Mouse (Mus musculus): Measurements from ENCODE around the gene Gm6592.

- TF ChIP-seq CTCF (IDR thresholded peaks at IDR 0.05; ENCODE audit: control insufficient read depth, insufficient read depth, low read length) (no peak), POLR2A (IDR thresholded peaks at IDR 0.05; ENCODE audit: borderline replicate concordance, control insufficient read depth, low read depth, low read length) (no peak)
Measured at GRCm38 (mm10) chrX:8884336-8884735, 40.5 kb downstream of the Gm6592 start.

All from bone marrow, adult 2 months (tissue).